Mouse (Mus musculus): Measurements from ENCODE around the gene Trim2.

GRCm38 (mm10) chr3:84284796-84285195 lies 21.9 kb downstream of the Trim2 start:
- TF ChIP-seq TBP (conservative IDR thresholded peaks at IDR 0.05; ENCODE audit: low read depth, low read length) = no peak
- TF ChIP-seq POLR2A (IDR thresholded peaks at IDR 0.05; ENCODE audit: low read depth, low read length) = no peak
- TF ChIP-seq BHLHE40 (IDR thresholded peaks at IDR 0.05; ENCODE audit: low read depth, low read length) = no peak
- no peak for TF ChIP-seq CTCF (conservative IDR thresholded peaks at IDR 0.05 in 1 of 2, IDR thresholded peaks at IDR 0.05 in 1 of 2; ENCODE audit: low read depth in 2 of 2, low read length in 2 of 2)
- no peak for TF ChIP-seq POLR2AphosphoS2 (IDR thresholded peaks at IDR 0.05; ENCODE audit: low read depth, low read length)
- no peak for TF ChIP-seq SMC3 (IDR thresholded peaks at IDR 0.05; ENCODE audit: low read depth, low read length)
- no peak for TF ChIP-seq ZMIZ1 (IDR thresholded peaks at IDR 0.05; ENCODE audit: low read depth, low read length)
- no peak for TF ChIP-seq ELF1 (IDR thresholded peaks at IDR 0.05; ENCODE audit: low read depth, low read length)
- no peak for TF ChIP-seq USF2 (conservative IDR thresholded peaks at IDR 0.05; ENCODE audit: low read depth, low read length)

Measured in CH12.LX (cell line).